ENCODE assay signal across 25 mouse cellular contexts in genomic region chr11:45349331-45349730, GRCm38 (mm10).
DNase-seq lines count a peak whose midpoint lies in the region.
"Had no signal": no experiment of that assay in that cellular context is flagged by ENCODE, and none has a peak within 500 bp of the region (broad histone marks: within the 10 kb centered on the region; RNA-seq: fewer than 3 reads in every experiment).

No protein-coding gene starts in this region.

- DNase-seq in left cerebral cortex, postnatal 4 days: peak; percentile 3
- DNase-seq in left cerebral cortex, postnatal 14 days (ENCODE audit: low spot score in 2 of 2): no peak
- peak; percentile 2 for DNase-seq in lung, postnatal 36 days
- no peak for DNase-seq in lung, postnatal 10 days
- peak; percentile 53 to 61 for DNase-seq in spleen, postnatal 36 days (ENCODE audit: low spot score in 2 of 2)
- no peak for DNase-seq in spleen, adult 18-20 months
- peak; percentile 56 for DNase-seq in splenic B cell, adult 2 months (ENCODE audit: low read depth, low spot score)
- no peak for DNase-seq in embryo, embryonic 10.5 days (ENCODE audit: low spot score)
- DNase-seq: adrenal gland, postnatal 10 days; adrenal gland, postnatal 36 days; cerebellum, adult 11 months; cerebellum, adult 2 months; cerebellum, adult 9-11 months; gastrocnemius, postnatal 10 days; gastrocnemius, postnatal 36 days; heart, adult 2 months; heart, postnatal 14 days; heart, postnatal 4 days had no signal

- no peaks in the 10 kb centered on the region for H3K36me3 ChIP-seq in splenic B cell, adult 2 months (ENCODE audit: control insufficient read depth, insufficient read depth, low read length, poor library complexity, severe bottlenecking)
- H3K36me3 ChIP-seq: embryonic facial prominence, embryonic 13.5 days; forebrain, embryonic 10.5 days; G1E; heart, embryonic 10.5 days; heart, embryonic 13.5 days had no signal

- intact Hi-C loops in left cerebral cortex, postnatal 4 days (cut with DNase I): no loop called here
- intact Hi-C loops in left cerebral cortex, postnatal 14 days (cut with DNase I): no loop called here

- H3K27me3 ChIP-seq in splenic B cell, adult 2 months (ENCODE audit: control insufficient read depth, insufficient read depth, low read length, poor library complexity, severe bottlenecking): no peaks in the 10 kb centered on the region
- H3K27me3 ChIP-seq: CH12.LX; embryonic facial prominence, embryonic 13.5 days; forebrain, embryonic 13.5 days; heart, embryonic 13.5 days had no signal

Comparison
In these comparisons a context has a peak if more than half of its experiments do, and no peak if none do; other contexts are left out.
1. DNase-seq: peak in left cerebral cortex, postnatal 4 days (single experiment), lung, postnatal 36 days (single experiment), spleen, postnatal 36 days (2 of 2) and splenic B cell, adult 2 months (single experiment); none in left cerebral cortex, postnatal 14 days (0 of 2), lung, postnatal 10 days (single experiment), spleen, adult 18-20 months (0 of 2) and embryo, embryonic 10.5 days (single experiment).